Mouse (Mus musculus) regulatory T cell (primary cell): ENCODE measurements around the gene Mettl5.

Experiments used
- in situ Hi-C: fragments of 300-600 bp; cut with MboI, MseI; formaldehyde crosslinking; loops from one replicate; pipeline ENCODE4 v1.15.1; 2025; ENCODE audit warnings: high pct_unique_total_duplicates

The Mettl5 gene

DNA sequence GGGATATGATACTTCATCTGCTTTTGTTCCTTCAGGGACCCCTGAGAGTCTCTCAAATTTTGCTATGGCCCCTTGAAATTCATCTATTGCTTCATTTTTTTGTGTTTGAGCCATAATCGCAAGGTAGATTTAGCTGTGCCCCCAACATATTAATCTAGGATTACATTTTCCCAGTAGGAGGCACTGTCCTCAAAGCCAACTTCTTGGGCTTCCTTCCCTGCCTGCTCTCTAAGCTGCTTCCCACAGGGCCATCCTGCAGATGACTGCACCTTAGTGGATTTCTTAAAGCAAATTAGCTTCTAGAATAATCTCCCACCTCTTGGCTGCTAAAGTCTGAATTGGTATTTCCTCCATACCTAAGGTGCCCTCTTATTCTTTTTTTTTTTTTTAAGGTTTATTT lies 27.5 kb downstream of the Mettl5 start:
- in situ Hi-C loops, result loop anchor here (5.0 kb wide), 1 partner anchor 99 kb away; no protein-coding TSS in a partner anchor

DNA sequence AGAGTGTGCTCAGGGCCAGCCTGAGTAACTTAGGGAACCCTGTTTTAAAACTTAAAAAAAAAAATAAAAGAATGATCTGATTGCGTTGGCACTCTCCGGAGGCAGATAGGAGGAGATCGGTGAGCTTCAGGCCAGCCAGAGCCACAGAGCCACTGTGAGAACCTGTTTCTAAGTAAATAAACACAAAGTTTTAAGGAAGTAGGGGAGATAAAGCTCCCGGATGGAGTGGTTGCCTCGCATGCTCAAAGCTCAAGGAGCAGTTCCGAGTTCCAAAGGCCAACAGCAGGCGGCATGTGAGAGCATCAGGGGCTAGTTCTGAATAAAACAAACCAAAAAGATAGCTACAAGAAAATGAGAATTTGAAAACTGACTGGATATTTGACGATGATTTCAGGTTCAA lies 29.0 kb downstream of the Mettl5 start:
- in situ Hi-C loops, result loop anchor here (5.0 kb wide), 1 partner anchor 101 kb away; no protein-coding TSS in a partner anchor

DNA sequence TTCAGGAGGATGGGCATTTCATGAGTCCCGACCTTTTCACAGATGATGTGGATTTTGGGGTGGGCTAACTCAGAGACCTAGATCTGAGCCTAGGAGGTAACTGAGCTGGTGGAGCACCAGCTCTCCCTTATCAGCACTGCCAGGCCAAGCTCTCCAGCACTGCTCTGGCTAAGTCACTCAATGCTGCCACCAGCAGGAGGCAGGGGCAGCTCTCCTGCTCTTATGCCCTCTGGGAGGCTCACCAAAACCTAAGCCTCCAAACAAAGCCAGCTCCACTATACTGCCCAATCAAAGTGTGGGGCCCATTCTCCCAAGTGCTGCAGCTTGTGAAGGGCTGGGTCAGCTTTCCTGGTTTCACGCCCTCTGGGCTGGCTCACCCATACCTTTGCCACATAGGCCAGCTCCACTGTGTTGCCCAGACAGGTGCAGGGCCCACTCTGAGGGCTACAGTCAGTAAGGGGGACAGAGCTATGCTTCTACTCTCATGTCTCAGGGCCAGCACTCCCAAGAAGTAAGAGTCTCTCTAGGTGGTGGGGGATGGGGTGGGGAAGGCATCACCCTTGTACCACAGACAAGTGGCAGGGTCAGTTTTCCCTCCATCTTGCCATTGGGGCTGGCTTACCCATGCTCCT lies 33.9 kb downstream of the Mettl5 start:
- in situ Hi-C loops, result loop anchor here (5.0 kb wide), 1 partner anchor 54 kb away; no protein-coding TSS in a partner anchor

DNA sequence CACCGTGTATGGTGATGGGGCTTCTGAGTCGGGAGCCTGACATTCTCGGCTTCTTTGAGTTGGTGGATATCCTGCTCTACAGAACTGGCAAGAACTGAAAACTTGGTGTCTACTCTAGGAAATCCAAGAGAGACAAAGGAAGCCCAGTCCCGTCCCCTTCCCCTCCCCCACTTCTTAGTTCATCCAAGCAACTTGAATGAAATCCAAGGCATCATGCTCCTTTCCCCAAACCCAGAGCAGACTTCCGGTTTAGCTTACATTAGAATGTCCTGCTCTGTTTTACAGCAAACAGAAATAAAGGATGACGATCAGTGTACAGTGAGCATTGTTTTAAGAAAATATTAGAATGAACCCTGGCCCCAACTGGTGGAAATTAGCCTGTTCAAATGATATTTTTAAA lies 36.2 kb downstream of the Mettl5 start:
- in situ Hi-C loops, result no loop called here

DNA sequence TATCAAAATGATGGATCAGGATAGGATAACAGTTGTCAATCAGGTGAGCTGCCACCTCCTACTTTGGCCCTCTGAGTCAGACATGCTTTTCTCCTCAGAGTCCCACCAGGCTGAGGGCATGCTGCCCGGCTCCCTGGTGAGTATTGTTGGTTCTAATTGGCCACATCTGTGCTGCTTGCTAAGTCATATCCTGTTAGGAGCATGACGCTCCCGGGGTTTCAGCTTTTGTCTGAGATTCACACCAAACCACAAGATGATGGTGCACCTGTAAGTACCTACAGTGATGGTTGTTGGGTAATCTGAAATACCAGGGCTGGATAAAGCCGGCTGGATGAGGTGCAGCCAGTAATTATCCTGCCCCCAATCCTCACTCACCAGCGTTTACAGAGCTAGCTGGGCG lies 45.2 kb downstream of the Mettl5 start:
- in situ Hi-C loops, result no loop called here

DNA sequence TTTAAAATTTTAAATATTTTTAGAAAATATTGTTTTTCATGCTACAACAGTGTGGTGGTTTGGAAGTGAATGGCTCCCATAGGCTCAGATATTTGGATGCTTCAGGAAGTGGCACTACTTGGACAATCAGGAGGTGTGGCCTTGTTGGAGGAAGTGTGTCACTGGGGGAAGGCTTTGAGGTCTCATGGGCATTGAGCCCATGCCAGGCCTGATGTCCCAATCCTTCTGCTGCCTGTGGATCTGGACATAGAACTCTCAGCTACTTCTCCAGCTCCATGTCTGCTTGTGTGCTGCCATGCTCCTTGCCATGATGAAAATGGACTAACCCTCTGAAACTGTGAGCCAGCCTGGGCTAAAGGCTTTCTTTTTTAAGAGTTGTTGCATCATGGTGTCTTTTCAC lies 46.7 kb downstream of the Mettl5 start:
- in situ Hi-C loops, result no loop called here

DNA sequence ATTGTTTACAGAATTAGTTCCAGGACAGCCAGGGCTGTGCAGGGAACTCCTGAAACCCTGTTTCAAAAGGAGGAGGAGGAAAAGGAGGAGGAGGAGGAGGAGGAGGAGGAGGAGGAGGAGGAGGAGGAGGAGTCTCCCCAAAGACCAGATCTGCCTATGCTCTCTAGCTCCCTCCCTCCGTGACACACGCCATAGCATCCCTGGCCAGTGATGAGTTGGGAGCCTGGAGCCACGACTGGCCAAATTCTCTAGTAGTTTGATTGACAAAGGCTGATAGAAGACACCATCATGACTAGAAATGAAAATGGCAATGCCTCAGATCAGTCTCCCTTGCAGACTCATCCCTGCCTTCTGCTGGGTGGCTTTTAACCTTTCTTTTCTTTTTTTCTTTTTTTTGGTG lies 47.4 kb downstream of the Mettl5 start:
- in situ Hi-C loops, result no loop called here

DNA sequence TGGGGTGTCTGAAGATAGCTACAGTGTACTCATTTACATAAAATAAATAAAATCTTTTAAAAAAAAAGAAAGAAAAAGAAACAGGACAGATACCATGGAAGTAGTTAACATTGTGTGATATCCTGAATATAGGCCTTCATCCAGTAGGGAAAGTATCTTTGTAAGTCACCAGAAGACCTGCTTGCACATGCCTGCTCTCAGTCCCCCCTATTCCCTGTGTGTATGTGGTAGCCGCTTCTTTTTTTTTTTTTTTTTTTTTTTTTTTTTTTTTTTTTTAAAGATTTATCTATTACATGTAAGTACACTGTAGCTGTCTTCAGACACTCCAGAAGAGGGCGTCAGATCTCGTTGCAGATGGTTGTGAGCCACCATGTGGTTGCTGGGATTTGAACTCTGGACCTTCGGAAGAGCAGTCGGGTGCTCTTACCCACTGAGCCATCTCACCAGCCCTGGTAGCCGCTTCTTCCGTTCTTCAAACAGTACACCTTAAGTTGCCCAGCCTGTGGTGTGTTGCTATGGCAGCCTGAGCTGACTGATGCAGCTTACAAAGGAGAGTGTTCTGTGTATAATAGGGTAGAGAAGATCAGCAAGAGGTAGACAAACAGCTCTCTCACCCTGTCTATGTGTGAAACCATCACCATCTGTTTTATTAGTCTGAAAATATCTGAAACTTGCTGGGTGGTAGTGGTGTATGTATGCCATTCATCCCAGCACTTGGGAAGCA lies 48.0 kb downstream of the Mettl5 start:
- in situ Hi-C loops, result no loop called here

DNA sequence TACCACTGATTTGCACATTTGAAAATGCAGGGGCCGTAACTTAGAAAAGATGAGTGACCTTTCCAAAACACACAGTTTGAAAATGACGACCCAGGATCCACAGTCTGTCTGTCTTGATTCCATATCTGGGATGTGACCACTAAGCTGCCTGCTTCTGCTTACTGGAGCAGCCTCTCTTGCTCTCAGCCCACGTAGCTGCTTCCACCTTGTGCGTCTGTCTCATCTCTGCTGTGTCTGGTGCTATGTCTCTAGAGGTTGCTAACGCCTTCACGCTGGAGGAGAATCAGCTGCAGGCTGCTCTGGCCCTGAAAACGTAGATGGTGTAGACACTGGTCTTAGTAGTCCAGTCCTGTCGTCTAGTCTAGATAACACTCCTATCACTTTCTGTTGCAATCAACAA lies 55.3 kb downstream of the Mettl5 start:
- in situ Hi-C loops, result no loop called here

DNA sequence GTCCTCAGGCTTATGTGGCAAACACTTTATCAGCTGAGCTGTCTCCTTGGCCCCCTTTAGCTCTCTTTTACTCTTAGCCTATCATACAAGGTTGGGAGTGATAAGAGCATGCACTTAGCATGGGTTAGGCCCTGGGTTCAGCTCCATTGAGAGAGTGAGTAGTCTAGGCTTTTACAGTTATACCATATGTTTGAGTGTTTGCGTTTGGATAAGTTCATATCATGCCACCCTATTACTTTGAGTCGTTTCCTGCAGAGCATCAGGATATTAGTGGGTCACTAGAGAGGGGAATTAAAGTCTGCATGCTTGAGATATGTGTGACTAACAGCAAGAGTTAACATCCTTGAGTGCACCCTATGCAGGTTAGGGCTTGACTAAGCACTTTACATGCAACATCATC lies 55.7 kb downstream of the Mettl5 start:
- in situ Hi-C loops, result no loop called here

DNA sequence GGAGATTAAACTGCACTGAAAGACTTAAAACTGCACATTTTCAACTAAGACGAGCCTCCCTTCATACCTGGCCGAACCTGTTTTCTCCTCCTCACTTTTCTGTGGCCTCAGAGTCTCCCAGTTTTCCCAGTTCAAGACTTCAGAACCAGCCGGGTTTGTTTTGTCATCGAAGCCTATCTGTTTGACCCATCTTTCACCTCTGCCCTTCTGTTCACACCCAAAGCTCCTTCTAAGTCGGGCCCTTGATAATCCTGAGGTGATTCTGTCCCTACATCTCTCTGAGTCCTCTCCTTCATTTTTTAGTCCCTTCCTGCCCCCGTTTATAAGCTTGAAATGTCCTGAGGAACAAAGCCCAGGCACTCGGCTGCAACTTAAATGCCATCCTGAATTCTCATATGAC lies 57.4 kb downstream of the Mettl5 start:
- in situ Hi-C loops, result no loop called here

DNA sequence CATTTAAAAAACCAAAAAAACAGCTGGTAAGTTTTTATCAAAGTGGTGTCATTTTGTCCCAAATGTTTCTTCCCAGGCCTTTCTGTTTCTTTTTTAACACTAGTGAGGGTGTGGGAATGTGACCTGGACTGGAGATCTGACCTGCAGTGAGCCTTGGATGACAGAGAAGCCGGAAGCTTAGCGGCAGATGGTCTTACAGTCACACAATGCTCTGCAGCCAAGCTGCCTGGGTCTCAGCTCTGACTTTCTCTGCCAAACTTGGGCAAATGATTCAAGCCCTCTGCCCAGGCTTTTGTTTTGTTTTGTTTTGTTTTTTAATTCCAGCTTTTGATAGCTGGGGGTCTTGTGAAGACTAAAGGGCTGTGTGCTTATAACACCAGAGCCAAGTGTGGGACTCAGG lies 59.0 kb downstream of the Mettl5 start:
- in situ Hi-C loops, result no loop called here

DNA sequence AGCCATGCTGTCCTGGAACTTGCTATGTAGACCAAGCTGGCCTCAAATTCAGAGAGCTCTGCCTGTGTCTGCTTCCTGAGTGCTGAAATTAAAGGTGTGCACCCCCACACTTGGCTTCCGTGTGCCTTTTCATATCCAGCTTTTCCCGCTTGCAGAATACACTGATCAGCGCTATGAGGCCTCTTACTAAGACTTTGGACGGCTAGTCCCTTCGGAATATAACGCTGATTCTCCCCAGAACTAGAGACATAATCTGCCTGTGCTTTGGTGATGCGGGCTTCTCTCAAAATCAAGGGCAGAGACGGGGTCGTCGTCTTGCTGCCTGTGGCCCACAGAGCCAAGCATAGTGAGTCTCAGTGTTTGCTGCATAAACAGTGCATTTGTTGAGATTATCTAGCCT lies 59.5 kb downstream of the Mettl5 start:
- in situ Hi-C loops, result no loop called here

DNA sequence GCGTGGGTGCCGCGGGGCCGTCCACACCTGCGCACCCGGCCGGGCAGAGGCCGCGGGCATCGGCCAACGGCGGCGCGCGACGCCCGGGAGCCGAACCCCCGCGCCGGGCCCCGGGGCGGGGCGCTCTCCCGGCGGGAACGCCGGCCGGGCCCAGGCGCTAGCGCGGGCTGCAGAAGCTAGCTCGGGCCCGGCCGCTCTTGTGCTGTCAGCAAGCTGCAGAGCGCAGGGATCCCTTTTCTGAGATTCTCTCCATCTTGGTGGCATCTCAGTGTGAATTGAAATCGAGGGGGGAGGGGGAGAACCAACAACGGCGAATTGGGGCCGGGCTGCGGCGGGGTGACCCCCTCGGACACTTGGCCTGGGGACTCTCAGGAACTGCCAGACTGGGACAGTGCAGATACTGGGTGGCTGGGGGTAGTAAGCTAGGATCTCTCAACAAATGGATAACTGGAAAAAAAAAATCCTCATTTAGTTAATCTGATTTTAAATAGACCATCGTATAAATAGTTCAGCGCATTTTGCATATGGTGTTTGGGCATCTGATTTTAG lies 62.2 kb downstream of the Mettl5 start:
- in situ Hi-C loops, result no loop called here

DNA sequence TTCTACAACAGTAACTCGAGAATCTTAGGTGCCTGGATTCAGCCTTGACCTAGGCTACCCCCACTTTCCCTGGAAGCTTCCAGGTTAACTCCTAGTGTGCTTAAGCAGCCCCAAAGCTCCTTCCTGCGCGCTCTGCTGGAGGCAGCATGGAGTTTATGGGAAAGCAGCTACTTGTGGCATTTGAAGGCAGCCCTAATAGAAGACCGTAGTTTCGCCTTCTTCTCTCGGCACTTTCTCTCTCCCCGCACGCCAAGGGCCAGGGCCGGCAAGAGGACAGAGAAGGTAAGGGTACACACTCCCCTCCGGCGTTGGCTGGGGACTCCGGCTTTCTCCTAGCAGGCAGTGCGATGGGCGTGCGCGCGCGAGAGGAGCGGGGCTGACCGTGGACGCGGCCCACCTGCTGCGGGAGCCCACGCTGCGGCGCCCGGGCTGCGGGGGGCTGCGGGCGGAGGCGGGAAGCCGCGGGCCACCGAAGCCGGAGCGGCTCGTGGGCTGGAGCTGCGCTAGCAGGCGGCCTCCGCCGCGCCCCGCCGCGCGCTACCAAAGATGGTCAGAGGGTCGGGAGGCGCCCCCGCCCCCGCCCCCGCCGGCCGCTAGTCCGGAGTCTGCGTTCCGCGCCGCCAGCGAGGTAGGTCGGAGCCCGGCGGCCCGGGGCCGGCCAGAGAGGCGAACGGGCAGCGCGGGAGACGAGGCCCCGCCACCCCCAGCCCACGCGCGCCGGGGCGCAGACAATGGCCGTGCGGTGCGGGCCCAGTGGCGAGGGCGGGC lies 62.9 kb downstream of the Mettl5 start:
- in situ Hi-C loops, result no loop called here

DNA sequence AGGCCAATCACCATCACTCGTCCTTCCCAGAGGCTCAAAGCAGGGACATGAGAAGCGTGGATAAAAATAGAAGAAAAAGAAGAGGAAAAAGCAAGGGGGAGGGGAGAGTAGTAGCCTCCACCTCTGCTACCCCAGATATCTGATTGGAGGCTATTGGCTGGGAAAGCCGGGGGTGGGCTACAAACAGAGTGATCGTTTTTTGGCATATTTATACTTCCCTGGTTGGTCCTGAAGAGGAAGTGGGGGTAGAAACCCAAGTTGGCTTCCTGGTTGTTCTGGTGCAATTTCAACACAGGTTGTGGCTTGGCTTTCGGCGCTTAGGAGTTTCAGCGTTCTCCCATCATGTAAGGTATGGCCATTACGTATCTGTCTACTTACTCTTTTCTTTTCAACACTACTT lies 63.7 kb downstream of the Mettl5 start, which contains the start of gene Klhl23:
Gene Klhl23 (plus strand): TSS at position 234 of the 400 bp plus-strand sequence.
- in situ Hi-C loops, result no loop called here
